Mouse (Mus musculus) stomach, postnatal 0 days (tissue): ENCODE results near the gene Sbno1.

Experiments
- CTCF ChIP-seq: IDR thresholded peaks from 2 replicates; pipeline ENCODE4 v1.5.1; 2016; ENCODE audit warnings: antibody characterized with exemption, low read depth, mild to moderate bottlenecking, moderate library complexity
- EP300 ChIP-seq: optimal IDR thresholded peaks from 2 replicates; pipeline ENCODE3; 2016; ENCODE audit warnings: antibody characterized with exemption

DNA sequence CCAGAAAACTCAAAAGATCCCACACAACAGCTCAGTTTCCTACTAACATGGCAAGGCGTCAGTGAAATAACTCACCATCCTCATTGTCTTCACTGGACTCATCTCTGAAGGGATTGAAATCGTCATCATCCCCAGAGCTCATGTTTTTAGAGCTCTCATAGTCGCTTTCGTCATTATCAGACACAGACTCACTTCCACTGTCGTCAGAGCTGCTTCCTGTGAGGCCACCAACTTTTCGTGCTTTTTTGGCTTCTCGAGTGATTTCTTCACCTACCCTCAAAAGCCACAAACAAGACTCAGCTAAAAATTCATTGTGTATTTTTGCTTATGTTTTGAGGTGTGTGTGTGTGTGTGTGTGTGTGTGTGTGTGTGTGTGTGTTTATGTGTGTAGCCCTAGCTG lies 32.1 kb downstream of the Sbno1 start:
- TF ChIP-seq CTCF (no peak), EP300 (no peak)
